Mouse (Mus musculus) MEL-GATA-1-ER (cell line): ENCODE data around the gene Ccdc83.

Experiments used
- DNase-seq: peaks from one replicate; pipeline ENCODE4 v3.0.0-alpha.2; 2012; ENCODE audit warnings: low read depth; ENCODE audit errors: extremely low read depth

Gene Ccdc83

GRCm38 (mm10) chr7:90261902-90262599 lies 3.5 kb downstream of the Ccdc83 start:
- no peak for DNase-seq

GRCm38 (mm10) chr7:90259899-90260298 lies 5.7 kb downstream of the Ccdc83 start:
- no peak for DNase-seq

- DNase-seq = no peak
These were observed 6.9 kb downstream of the Ccdc83 start for GRCm38 (mm10) chr7:90258701-90259100.

GRCm38 (mm10) chr7:90252946-90253345 lies 12.6 kb downstream of the Ccdc83 start:
- DNase-seq = no peak

GRCm38 (mm10) chr7:90243643-90244042 lies 21.9 kb downstream of the Ccdc83 start:
- peak; percentile 23 for DNase-seq

GRCm38 (mm10) chr7:90243151-90243550 lies 22.4 kb downstream of the Ccdc83 start:
- DNase-seq = no peak

- DNase-seq = no peak
These were observed 29.2 kb downstream of the Ccdc83 start for GRCm38 (mm10) chr7:90236289-90236905.

- DNase-seq = no peak
These were observed 31.7 kb downstream of the Ccdc83 start for GRCm38 (mm10) chr7:90233921-90234320.

- no peak for DNase-seq
These were observed 34.1 kb downstream of the Ccdc83 start for GRCm38 (mm10) chr7:90231431-90231830.

GRCm38 (mm10) chr7:90228884-90229283 lies 36.7 kb downstream of the Ccdc83 start:
- DNase-seq = peak; percentile 24

- DNase-seq = no peak
These were observed 37.5 kb downstream of the Ccdc83 start for GRCm38 (mm10) chr7:90228075-90228474.

GRCm38 (mm10) chr7:90221487-90221886 lies 44.1 kb downstream of the Ccdc83 start:
- no peak for DNase-seq

GRCm38 (mm10) chr7:90218122-90218521 lies 47.5 kb downstream of the Ccdc83 start:
- no peak for DNase-seq

- no peak for DNase-seq
These were observed 49.1 kb downstream of the Ccdc83 start for GRCm38 (mm10) chr7:90216511-90216910.

GRCm38 (mm10) chr7:90210947-90211346 lies 54.6 kb downstream of the Ccdc83 start:
- no peak for DNase-seq

GRCm38 (mm10) chr7:90210116-90210515 lies 55.5 kb downstream of the Ccdc83 start:
- no peak for DNase-seq

GRCm38 (mm10) chr7:90203914-90204313 lies 61.7 kb downstream of the Ccdc83 start:
- peak; percentile 5 for DNase-seq

GRCm38 (mm10) chr7:90201877-90202465 lies 63.6 kb downstream of the Ccdc83 start:
- DNase-seq = no peak

GRCm38 (mm10) chr7:90200251-90200650 lies 65.3 kb downstream of the Ccdc83 start:
- DNase-seq = no peak

GRCm38 (mm10) chr7:90180635-90181034 lies 84.9 kb downstream of the Ccdc83 start:
- no peak for DNase-seq

- no peak for DNase-seq
These were observed 90.0 kb downstream of the Ccdc83 start for GRCm38 (mm10) chr7:90175576-90175975.
